Mouse (Mus musculus): ENCODE results near the gene Rnft2.

- no peak for TF ChIP-seq CTCF (IDR thresholded peaks at IDR 0.05; ENCODE audit: low read depth)
- no peak for TF ChIP-seq EP300 (IDR thresholded peaks at IDR 0.05; ENCODE audit: low read depth)
Measured at GRCm38 (mm10) chr5:118147264-118147663, 97.7 kb downstream of the Rnft2 start.
